Mouse (Mus musculus): Measurements from ENCODE around the gene Selp. TPM values are rescaled to one million over a fixed set of nuclear protein-coding genes. Genes with fewer than 3 reads are reported as not detected.

Selp gene
- total and polyA plus RNA-seq, 3 experiments: 1.7 to 3.6 (median 1.8) TPM

DNA sequence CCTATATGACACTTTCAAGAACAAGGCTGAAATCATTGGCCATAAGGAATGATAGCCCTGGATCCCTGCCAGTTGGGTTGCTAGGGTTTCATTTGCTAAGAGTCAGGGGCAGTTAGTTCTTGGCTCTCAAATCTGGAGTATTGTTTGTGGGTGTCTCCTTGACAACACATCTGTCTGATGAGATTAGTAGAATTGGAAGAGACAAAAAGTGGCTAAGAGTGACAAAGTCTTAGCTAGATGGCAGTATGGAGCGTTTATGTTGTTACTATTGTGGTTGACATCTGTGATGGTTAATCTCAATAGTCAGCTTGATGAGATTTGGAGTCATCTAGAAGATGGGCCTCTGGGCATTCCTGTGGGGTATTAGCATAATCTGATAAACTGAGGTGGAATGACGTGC is 16.7 kb upstream of the Selp start:
- DNase-seq: no peak
- WGBS: 58% methylated on average over 2 of the region's 2 CpGs
- no peaks in the 10 kb centered on the region for H3K4me1 ChIP-seq (ENCODE audit: control insufficient read depth, insufficient read depth, low read length)
- H3K79me2 ChIP-seq (replicated peaks; ENCODE audit: control insufficient read depth, insufficient read depth, low read length): no peaks in the 10 kb centered on the region
- H3K4me3 ChIP-seq: no peak overlapping the region
- no peak overlapping the region for H3K9ac ChIP-seq (ENCODE audit: low read depth, low read length)
- H3K27ac ChIP-seq: no peak overlapping the region
- TF ChIP-seq EP300 (IDR thresholded peaks at IDR 0.05; ENCODE audit: insufficient read depth, low read depth, low read length): no peak
- no peak for TF ChIP-seq CTCF (IDR thresholded peaks at IDR 0.05)
- no peak for TF ChIP-seq POLR2A (IDR thresholded peaks at IDR 0.05; ENCODE audit: insufficient read depth, low read depth, low read length)
- no peaks in the 10 kb centered on the region for H3K36me3 ChIP-seq (ENCODE audit: control insufficient read depth, insufficient read depth, low read length)
- no peaks in the 10 kb centered on the region for H3K27me3 ChIP-seq (ENCODE audit: control insufficient read depth, insufficient read depth, low read length)
- intact Hi-C loops (cut with DNase I): no loop called here

DNA sequence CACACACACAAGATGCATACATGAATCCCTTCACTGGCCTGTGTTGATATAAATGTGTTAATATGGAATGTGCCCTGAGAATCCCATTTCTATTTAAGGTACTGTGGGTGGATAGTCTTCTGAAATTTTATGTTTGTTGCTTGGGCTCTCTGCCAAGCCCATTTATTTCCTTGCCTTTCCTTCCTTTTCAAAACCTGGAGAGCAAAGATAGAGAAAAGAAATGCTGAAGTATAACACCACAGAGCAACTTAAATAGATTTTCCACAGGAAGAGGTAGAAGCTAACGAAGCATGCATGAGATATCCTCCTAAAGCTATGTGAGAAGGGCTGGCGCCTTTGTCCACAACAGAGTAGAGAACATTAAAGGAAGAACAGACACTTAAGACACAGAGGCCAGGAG is 5.3 kb upstream of the Selp start:
- Histone ChIP-seq H3K36me3 (ENCODE audit: control insufficient read depth, insufficient read depth, low read length) (no peaks in the 10 kb centered on the region), H3K79me2 (replicated peaks; ENCODE audit: control insufficient read depth, insufficient read depth, low read length) (no peaks in the 10 kb centered on the region), H3K4me3 (no peak overlapping the region), H3K27ac (no peak overlapping the region), H3K9ac (ENCODE audit: low read depth, low read length) (no peak overlapping the region), H3K4me1 (ENCODE audit: control insufficient read depth, insufficient read depth, low read length) (no peaks in the 10 kb centered on the region), H3K27me3 (ENCODE audit: control insufficient read depth, insufficient read depth, low read length) (no peaks in the 10 kb centered on the region)
- no peak for TF ChIP-seq EP300 (IDR thresholded peaks at IDR 0.05; ENCODE audit: insufficient read depth, low read depth, low read length)
- TF ChIP-seq POLR2A (IDR thresholded peaks at IDR 0.05; ENCODE audit: insufficient read depth, low read depth, low read length): no peak
- no peak for TF ChIP-seq CTCF (IDR thresholded peaks at IDR 0.05)
- WGBS: 50% methylated on average over 2 of the region's 2 CpGs
- intact Hi-C loops (cut with DNase I): no loop called here
- no peak for DNase-seq

DNA sequence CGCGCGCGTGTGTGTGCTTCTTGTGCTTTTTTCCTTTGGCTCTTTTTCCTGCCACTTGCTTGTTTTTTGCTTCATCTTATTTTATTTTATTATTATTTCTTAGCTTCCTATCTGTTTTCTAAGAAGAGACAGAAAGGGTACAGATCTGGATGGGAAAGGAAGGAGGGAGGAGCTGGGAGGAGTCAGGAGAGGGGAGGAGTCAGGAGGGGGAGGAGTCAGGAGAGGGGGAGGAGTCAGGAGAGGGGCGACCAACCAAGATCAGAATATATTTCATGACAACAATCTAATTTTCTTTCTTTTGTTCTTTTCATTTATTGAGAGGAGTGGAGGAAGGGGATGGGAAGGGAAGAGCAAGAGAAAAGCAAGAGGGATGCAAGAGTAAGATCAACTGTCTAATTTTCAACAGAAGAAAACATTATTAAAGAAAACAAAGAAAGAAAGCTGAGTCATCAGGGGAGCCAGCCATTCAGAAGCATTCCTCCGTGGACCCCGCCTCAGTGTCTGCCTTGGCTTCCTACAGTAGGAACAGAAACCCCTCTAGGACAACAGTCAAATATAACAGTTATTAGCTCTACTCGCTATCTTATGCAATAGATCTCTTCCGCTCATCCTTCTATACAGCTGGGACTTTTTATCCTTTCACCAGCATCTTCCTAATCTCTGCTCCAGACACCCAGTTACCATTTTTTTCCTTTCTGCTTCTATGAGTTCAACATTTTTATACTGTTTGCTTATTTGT is 4.3 kb upstream of the Selp start:
- H3K9ac ChIP-seq (ENCODE audit: low read depth, low read length): no peak overlapping the region
- no peak overlapping the region for H3K27ac ChIP-seq
- H3K4me1 ChIP-seq (ENCODE audit: control insufficient read depth, insufficient read depth, low read length): no peaks in the 10 kb centered on the region; the same call in 1 of the 2 replicates
- no peak for DNase-seq
- intact Hi-C loops (cut with DNase I): no loop called here
- no peak overlapping the region for H3K4me3 ChIP-seq
- H3K36me3 ChIP-seq (ENCODE audit: control insufficient read depth, insufficient read depth, low read length): no peaks in the 10 kb centered on the region
- H3K79me2 ChIP-seq (replicated peaks; ENCODE audit: control insufficient read depth, insufficient read depth, low read length): no peaks in the 10 kb centered on the region
- no peak for TF ChIP-seq CTCF (IDR thresholded peaks at IDR 0.05)
- TF ChIP-seq POLR2A (IDR thresholded peaks at IDR 0.05; ENCODE audit: insufficient read depth, low read depth, low read length): no peak
- no peak for TF ChIP-seq EP300 (IDR thresholded peaks at IDR 0.05; ENCODE audit: insufficient read depth, low read depth, low read length)
- H3K27me3 ChIP-seq (ENCODE audit: control insufficient read depth, insufficient read depth, low read length): no peaks in the 10 kb centered on the region
- WGBS: 93% methylated on average over 9 of the region's 9 CpGs

DNA sequence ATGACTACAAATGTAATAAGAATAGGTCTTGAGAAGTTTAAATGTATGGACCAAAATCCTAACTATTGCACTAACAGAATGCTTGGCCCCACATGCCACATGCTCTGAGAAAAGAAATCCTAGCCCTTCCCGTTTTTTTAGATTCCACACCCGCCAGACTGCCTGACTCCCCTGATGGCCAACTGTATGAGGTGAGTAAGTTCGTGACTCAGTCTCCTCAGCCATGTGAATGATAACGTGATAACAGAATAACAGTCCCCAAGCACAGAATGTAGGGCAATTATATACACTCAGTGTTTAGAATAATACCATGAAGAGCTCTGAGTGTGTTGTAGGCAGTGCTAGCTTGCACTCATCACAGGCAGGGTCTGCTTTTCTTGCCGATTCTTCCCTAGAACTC is 784 bp upstream of the Selp start:
- no peaks in the 10 kb centered on the region for H3K79me2 ChIP-seq (replicated peaks; ENCODE audit: control insufficient read depth, insufficient read depth, low read length)
- H3K4me3 ChIP-seq: no peak overlapping the region
- DNase-seq: no peak
- H3K27me3 ChIP-seq (ENCODE audit: control insufficient read depth, insufficient read depth, low read length): no peaks in the 10 kb centered on the region
- no peaks in the 10 kb centered on the region; the same call in 1 of the 2 replicates for H3K4me1 ChIP-seq (ENCODE audit: control insufficient read depth, insufficient read depth, low read length)
- H3K36me3 ChIP-seq (ENCODE audit: control insufficient read depth, insufficient read depth, low read length): no peaks in the 10 kb centered on the region
- no peak overlapping the region for H3K27ac ChIP-seq
- H3K9ac ChIP-seq (ENCODE audit: low read depth, low read length): no peak overlapping the region
- intact Hi-C loops (cut with DNase I): no loop called here
- WGBS: 79% methylated on average over 5 of the region's 5 CpGs
- TF ChIP-seq CTCF (IDR thresholded peaks at IDR 0.05) (no peak), EP300 (IDR thresholded peaks at IDR 0.05; ENCODE audit: insufficient read depth, low read depth, low read length) (no peak), POLR2A (IDR thresholded peaks at IDR 0.05; ENCODE audit: insufficient read depth, low read depth, low read length) (no peak)

DNA sequence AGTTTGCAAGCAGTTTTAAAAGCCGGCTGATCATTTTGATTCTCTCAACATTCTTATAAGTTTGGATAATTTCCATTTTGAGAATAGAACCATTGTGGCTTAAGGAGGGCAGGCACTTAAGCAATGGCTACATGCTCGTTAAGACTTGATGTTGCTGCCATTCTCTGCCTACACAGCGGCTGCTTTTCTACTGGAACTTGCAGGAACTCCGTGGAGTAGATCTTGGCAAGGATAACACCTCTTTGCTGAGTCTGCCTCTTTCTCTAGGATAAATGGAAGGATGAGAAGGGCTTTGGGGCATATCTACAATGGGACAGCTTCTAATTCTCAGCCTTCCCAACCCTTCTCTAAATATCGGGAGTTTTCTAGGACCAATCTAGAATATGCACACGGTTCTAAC is 583 bp downstream of the Selp start:
- no peak for DNase-seq
- Histone ChIP-seq H3K27me3 (ENCODE audit: control insufficient read depth, insufficient read depth, low read length) (no peaks in the 10 kb centered on the region), H3K79me2 (replicated peaks; ENCODE audit: control insufficient read depth, insufficient read depth, low read length) (no peaks in the 10 kb centered on the region), H3K9ac (ENCODE audit: low read depth, low read length) (no peak overlapping the region), H3K27ac (no peak overlapping the region), H3K4me1 (ENCODE audit: control insufficient read depth, insufficient read depth, low read length) (no peaks in the 10 kb centered on the region; the same call in 1 of the 2 replicates), H3K4me3 (no peak overlapping the region), H3K36me3 (ENCODE audit: control insufficient read depth, insufficient read depth, low read length) (no peaks in the 10 kb centered on the region)
- 73% methylated on average over 6 of the region's 6 CpGs for WGBS
- intact Hi-C loops (cut with DNase I): no loop called here
- TF ChIP-seq CTCF (IDR thresholded peaks at IDR 0.05) (no peak), POLR2A (IDR thresholded peaks at IDR 0.05; ENCODE audit: insufficient read depth, low read depth, low read length) (no peak), EP300 (IDR thresholded peaks at IDR 0.05; ENCODE audit: insufficient read depth, low read depth, low read length) (no peak)

DNA sequence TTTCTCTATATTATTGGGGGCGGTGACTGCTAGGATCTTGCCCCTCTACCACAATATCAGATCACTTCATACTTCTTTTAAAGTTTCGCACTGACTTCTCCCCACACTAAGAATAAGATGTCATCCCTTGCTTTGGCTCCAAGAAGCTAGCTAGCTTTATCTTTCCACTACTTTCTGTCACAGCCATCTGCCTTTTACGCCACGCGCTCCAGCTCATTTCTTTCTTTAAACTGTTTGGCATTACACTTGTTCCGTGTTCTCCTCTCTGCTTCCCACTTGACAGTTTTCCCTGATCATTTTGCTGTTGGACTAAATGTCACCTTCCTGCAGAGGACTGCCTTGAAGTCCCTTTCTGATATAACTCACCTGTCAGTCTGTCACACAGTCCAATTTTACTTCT is 2.8 kb downstream of the Selp start:
- TF ChIP-seq CTCF (IDR thresholded peaks at IDR 0.05): no peak
- TF ChIP-seq POLR2A (IDR thresholded peaks at IDR 0.05; ENCODE audit: insufficient read depth, low read depth, low read length): no peak
- TF ChIP-seq EP300 (IDR thresholded peaks at IDR 0.05; ENCODE audit: insufficient read depth, low read depth, low read length): no peak
- DNase-seq: no peak
- 83% methylated on average over 6 of the region's 6 CpGs for WGBS
- no peaks in the 10 kb centered on the region; the same call in 1 of the 2 replicates for H3K4me1 ChIP-seq (ENCODE audit: control insufficient read depth, insufficient read depth, low read length)
- no peak overlapping the region for H3K9ac ChIP-seq (ENCODE audit: low read depth, low read length)
- no peaks in the 10 kb centered on the region for H3K27me3 ChIP-seq (ENCODE audit: control insufficient read depth, insufficient read depth, low read length)
- H3K27ac ChIP-seq: no peak overlapping the region
- H3K36me3 ChIP-seq (ENCODE audit: control insufficient read depth, insufficient read depth, low read length): no peaks in the 10 kb centered on the region
- H3K4me3 ChIP-seq: no peak overlapping the region
- no peaks in the 10 kb centered on the region for H3K79me2 ChIP-seq (replicated peaks; ENCODE audit: control insufficient read depth, insufficient read depth, low read length)
- intact Hi-C loops (cut with DNase I): no loop called here

Measured in heart, adult 2 months (tissue).